Mouse (Mus musculus) brain, embryonic 14.5 days (tissue): ENCODE measurements around the gene Uncx. TPM values are rescaled to one million over a fixed set of nuclear protein-coding genes. Genes with fewer than 3 reads are reported as not detected.

Experiments
- DNase-seq: peaks from one replicate; pipeline ENCODE4 v3.0.0-alpha.2; 2011; ENCODE audit warnings: low read depth
- CTCF ChIP-seq: fragments of 200-500 bp; IDR thresholded peaks from 2 replicates; pipeline ENCODE4 v1.5.1; 2012; ENCODE audit warnings: inconsistent platforms, mild to moderate bottlenecking, moderate library complexity, borderline replicate concordance; ENCODE audit not compliant: insufficient read depth, insufficient read length; ENCODE audit errors: extremely low read depth
- POLR2A ChIP-seq: fragments of 200-500 bp; IDR thresholded peaks from 2 replicates; pipeline ENCODE4 v1.6.1; 2012; ENCODE audit warnings: mild to moderate bottlenecking, inconsistent platforms, borderline replicate concordance; ENCODE audit not compliant: poor library complexity, insufficient read depth, insufficient read length, severe bottlenecking; ENCODE audit errors: extremely low read depth
- polyA plus RNA-seq: library from polyadenylated mRNA; depleted of rRNA; stranded (reverse); fragments of >200 nt; gene quantifications from 2 replicates; pipeline ENCODE4 v1.2.3, GENCODE M21; 2012; rRNA removed

Uncx gene
- 26.5 and 42.0 TPM in 2 replicates for polyA plus RNA-seq

DNA sequence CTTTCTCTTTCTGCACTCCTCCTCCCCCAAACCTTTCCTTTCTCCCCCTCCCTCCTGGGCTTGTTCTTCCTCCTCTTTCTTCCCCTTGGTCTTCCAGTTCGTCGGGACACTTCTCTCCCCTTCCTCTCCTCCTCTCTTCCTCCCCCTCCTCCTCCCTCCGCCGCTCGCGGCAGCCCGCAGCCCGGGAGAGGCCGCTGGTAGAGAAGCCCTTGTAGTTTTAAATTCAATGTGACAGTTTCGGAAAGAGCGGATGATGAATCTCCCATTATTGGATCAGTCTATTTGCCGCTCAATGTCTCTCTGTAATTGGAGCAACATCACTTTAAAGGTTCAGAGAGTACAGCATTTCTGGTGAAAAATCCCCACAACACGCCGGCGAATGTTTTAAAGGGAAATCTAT is at the start of gene Uncx:
Gene Uncx (plus strand): TSS at position 281 of the 400 bp plus-strand sequence.
- peak; percentile 56 for DNase-seq
- TF ChIP-seq CTCF (no peak), POLR2A (no peak)

DNA sequence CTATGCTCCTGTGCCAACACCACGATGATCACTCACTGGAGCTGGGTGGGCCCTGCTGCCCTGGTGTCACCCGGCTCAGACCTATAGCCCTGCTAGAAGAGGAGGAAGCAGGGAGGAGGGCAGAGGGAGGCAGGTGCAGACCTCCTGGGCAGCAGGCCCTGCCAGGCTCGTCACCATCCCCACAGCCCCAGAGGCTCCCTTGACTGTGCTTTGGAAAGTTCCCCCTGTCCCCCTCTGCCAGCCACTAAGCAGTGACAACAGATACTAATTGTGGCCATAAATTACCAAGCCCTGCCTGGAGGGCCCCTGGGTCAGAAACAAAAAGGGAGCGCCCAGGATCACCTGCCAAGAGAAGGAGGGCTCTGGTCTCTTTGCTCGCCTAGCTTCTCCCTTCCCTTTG is 49.6 kb upstream of the Uncx start:
- no peak for DNase-seq
- no peak for TF ChIP-seq POLR2A

DNA sequence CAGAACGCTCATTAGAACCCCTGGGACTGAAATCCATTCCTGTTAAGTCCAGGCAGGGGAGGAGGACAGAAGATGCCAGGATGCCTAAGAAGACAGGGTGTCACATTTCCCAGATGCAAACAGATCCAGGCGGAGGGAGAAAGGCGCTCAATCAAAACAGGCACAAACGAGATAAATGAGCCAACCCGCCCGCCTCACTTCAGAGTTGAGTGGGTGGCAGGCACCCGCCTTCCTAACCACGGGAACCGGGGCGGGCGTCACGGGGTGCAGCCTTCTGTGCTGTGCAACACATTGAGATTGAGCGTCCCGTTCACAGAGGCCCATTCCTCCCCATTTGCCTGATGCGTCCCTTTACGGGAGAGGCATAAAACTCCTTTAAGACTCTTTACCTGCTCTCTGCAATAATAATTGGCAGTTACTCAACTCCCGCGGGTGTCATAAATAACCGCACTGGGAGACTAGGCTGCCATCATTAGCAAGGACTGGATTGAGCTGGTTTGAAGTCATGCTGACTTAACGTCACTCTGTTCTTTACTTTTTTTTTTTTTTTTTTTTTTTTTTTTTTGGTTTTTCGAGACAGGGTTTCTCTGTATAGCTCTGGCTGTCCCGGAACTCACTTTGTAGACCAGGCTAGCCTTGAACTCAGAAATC is 48.1 kb upstream of the Uncx start:
- TF ChIP-seq CTCF = no peak
- no peak for TF ChIP-seq POLR2A
- DNase-seq = peak; percentile 32

DNA sequence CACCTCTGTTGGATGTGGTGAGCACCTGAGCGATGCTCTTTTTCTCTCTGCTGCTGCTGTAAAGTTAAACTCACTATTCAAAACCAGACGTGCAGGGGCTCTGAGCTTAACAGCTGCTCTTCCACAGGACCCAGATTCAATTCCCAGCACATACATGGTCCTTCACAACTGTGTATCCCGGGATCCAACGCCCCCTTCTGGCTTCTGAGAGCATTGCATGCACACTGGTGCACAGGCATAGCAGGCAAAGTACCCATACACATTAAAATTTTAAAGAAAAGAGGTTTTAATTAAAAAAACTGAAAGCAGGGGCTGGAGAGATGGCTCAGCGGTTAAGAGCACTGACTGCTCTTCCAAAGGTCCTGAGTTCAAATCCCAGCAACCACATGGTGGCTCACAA is 46.4 kb upstream of the Uncx start:
- no peak for TF ChIP-seq CTCF
- TF ChIP-seq POLR2A = no peak
- no peak for DNase-seq

DNA sequence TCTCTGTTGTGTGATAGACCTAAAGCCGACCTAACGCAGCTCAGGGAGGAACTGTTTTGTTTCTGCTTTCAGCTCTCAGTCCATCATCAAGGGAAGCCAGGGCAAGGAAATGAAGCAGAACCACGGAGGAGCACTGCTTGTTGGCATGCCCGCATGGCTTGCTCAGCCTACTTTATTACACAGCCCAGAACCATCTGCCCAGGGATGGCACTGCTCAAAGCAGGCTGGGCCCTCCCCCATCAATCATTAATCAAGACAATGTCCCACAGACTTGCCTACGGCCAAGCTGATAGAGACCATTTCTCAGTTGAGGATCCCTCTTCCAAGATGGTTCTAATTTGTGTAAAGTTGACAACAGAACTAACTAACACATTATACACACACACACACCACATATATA is 44.5 kb upstream of the Uncx start:
- DNase-seq = peak; percentile 8
- no peak for TF ChIP-seq POLR2A
- no peak for TF ChIP-seq CTCF

DNA sequence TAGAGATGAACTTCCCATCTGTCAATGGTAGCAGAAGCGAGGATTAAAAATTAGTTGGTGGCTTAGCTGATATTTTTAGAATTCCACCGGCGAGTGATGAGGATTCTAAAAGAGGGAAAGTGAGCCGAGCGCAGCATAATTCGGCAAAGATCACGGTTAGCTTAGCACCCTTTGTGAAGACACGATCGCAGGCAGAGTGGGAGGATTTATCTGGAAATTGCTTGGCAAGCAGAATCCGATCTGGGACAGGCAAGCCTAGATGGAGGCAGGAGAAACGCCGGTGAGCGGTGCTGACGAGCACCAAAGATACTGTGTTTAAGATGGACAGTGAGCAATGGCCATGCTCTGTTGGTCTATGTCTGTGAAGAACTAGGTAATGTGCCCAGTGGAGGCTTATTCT is 41.0 kb upstream of the Uncx start:
- no peak for DNase-seq

DNA sequence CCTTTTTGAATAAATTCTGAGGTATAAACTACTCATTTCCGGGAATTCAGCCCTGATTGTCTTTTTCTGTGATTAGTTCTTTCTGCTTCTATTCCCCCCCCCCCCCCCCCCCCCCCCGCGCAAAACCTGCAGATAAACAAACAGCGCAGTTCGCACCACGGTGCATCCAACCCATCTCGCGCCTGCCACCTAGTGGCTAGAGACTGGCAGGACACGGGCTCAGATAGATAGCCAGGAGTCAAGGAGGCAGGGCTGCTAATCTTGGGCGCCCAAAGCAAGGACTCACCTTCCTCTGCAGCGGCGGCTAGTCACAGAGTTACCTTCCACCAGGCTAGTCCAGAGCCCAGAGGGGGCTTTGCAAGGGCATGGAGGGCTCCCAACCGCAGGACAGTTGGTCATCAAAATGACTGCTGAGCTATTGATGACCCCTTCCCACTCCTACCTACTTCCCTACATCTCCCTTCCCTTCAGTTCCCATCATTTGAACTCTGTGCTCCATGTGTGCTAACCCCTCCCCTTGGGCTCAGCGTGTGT is 38.2 kb upstream of the Uncx start:
- no peak for TF ChIP-seq POLR2A
- TF ChIP-seq CTCF = peak; percentile 85
- DNase-seq = peak; percentile 68

More for the DNA sequence above, 41.0 kb upstream of the Uncx start:
- TF ChIP-seq CTCF = no peak
- no peak for TF ChIP-seq POLR2A

DNA sequence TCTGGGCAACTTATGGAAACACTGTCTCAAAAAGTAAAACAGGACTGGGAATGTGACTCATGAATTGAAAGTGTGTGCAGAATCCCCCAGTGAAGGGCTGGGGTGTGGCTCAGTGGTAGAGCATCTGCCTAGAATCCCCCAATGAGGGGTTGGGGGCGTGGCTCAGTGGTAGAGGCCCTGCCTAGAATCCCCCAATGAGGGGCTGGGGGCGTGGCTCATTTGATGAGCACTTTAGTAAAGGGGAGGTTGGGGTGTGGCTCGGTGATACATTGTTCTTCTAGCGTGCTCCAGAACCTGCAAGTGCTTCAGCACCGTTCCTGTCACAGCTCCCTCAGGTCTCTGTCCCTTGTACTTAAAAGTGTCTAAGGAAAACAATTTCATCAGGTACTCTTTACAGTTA is 37.1 kb upstream of the Uncx start:
- TF ChIP-seq POLR2A = no peak
- no peak for TF ChIP-seq CTCF
- no peak for DNase-seq

DNA sequence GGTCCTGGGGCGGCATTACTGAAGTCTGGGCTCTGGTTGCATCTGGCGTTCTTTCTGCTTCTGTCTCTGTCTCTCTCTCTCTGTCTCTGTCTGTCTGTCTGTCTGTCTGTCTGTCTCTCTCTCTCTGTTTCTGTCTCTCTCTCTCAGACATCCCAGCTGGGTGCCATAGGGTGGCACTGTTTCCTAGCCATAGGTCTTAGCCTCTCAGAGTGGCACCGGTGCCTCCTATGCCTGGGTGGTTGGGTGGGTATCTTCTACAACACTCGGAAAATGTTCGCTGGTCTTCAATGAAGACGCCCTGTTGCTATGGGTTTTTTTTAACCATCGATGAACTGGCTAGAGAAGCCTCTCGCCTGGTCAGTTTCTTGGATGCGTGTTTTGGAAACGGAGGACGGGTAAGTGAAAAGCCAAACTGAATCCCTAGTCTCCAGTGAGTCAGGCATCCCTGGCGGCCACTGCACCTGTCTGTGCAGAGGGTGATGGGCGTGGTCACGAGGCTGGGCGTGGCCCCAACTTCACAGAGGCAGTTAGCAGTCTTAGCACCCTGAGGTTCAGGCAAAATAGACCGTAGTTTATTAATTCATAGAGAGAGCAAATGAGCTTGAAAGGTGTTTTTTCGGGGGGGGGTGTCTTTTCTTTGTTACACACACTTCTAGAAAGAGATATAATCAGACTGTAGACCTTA is 32.5 kb upstream of the Uncx start:
- TF ChIP-seq POLR2A (no peak), CTCF (no peak; the same call in 1 of the 2 replicates)
- no peak for DNase-seq

DNA sequence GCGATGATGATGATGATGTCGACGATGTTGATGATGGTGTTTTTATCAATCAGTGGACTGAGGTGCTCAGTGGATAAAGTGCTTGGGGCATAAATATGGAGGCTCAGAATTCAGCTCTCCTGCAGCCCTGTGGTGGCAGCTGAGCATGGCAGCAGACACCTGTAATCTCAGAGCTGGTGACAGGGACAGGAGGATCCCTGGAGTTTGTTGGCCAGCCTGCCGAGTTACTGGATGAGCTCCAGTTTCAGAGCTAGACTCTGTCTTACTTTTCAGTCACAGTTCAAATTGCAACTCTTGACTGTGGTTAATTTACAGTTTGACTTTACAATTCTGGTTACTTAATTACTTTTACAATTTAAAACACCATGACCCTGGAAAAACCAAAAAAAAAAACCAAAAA is 31.1 kb upstream of the Uncx start:
- no peak for TF ChIP-seq POLR2A
- no peak for TF ChIP-seq CTCF
- DNase-seq = no peak

DNA sequence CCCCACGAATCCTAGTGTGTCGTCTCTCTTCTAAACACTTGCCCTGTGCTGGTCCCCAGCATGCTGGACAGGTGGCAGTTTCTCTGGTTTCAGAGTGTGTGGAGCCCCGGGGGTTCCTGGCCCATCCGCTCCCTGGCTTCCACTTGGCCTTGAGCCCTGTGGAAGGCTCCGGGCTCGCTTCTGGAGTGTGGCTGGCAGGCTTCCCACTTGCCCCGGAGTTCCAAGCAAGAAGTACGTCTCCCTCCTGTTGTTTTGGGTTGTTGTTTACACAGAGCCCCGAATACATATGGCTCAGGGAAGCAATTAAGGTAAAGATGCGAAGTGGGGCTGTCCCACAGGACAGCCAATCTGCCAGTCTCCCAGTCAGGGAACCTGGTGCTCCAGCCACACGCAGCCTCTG is 27.0 kb upstream of the Uncx start:
- TF ChIP-seq CTCF (no peak), POLR2A (no peak)
- peak; percentile 91 for DNase-seq

DNA sequence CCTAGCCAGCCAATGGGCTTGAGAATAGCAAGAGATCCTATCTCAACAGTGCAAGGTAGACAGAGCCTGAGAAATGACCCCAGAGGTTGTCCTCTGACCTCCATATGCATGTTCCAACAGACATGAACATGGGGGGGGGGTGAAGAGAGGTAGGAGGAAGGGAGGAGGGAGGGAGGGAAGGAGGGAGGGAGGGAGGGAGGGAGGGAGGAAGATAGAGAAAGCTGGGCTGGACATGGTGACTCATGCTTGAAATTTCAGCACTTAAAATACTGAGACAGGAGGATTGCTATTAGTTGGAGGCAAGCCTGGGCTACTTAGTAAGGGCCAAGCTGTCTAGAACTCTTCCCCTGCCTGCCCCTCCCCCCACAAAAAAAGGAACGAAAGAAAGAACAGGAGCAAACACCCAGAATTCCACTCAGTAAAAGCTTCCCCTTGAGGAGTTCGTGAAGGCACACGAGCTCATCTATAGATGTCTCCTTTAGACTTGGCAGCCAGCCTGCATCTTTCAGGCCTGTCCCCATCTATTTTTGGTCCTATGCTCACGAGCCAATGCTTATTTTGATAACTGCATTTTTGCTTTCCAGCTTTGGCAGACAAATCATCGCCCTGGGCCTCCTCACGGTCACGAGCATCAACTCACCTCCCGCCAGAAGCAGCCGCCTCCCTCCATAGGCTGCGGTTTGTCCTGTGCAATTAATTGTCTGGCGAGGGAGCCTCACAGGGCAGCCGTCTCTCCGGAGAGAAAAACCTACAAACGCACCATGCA is 23.0 kb upstream of the Uncx start:
- peak; percentile 22 for DNase-seq
- TF ChIP-seq POLR2A = no peak
- no peak for TF ChIP-seq CTCF

DNA sequence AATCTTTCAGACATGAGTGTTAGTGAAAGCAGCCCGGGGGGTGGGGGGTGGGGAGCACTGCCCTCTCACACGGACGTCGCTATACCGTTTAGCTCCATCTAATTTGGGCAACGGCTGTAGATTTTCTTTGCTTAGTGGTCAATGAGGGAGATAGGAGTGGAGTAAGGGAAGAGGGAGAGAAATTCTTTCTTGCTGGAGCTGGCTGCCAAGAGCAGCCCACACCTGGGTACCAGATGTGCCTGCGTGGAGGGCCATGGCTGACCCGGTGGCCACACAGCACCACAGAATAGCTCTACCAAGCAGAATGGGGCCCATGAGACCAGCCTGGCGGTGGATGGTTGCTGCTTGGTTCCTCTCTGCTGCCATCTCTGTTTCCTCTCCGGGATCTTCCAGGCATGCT is 21.3 kb upstream of the Uncx start:
- no peak for TF ChIP-seq CTCF
- DNase-seq = no peak
